Mouse (Mus musculus): ENCODE data around the gene Olfm2. TPM values are rescaled to one million over a fixed set of nuclear protein-coding genes. Genes with fewer than 3 reads are reported as not detected.
A peak's percentile ranks its signal among the peaks of the same experiment; 100 is the strongest.

Olfm2 gene
- total RNA-seq, 1 experiment: 2.2 TPM

DNA sequence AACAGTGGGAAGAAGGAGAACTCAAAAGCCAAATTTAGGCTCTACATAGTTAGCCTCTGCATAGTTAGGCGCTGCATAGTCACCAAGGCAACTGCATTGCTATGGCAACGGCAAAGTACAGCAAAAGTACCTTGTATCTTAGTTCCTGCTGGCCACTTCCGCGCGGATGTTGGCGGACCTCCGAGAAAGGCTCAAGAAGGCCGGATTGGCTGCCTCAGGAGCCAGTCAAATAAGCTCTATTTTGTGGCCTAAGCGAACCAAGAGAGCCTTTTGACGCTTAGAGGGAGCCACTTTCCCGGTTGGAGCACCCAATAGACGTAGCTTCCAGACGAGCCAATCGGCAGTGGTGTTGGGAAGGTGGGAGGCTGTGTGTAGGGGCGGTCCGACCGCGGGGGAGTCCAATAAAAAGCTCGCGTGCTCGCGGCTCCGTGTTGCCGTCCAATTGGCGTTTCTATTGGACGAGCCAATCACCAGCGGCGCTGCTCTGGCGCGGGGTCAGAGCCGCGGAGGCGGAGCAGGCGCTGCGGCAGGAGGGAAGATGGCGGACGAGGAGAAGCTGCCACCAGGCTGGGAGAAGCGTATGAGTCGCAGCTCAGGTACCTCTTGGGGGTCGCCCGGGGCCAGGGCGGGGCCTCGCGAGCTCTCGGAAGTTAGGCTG lies 94.4 kb downstream of the Olfm2 start, which contains the start of gene Pin1:
Pin1 (plus strand) TSS at position 494 of the 658 bp plus-strand sequence.
- Histone ChIP-seq H3K4me1 (ENCODE audit: control insufficient read depth in 2 of 2, insufficient read depth in 2 of 2, low read length in 2 of 2, poor library complexity in 1 of 2) (peaks cover 2 to 8% of the 10 kb centered on the region in 2 experiments; a peak in 2 of 4 replicates), H3K27ac (ENCODE audit: insufficient read depth, low read depth, low read length, poor library complexity, severe bottlenecking) (peak within 1 kb of the TSS; percentile 4; the same call in 1 of the 2 replicates), H3K9me3 (ENCODE audit: control insufficient read depth, insufficient read depth, low read depth, low read length) (no peaks in the 10 kb centered on the region), H3K36me3 (ENCODE audit: control insufficient read depth, insufficient read depth, low read length, poor library complexity, severe bottlenecking) (peaks cover 25% of the 10 kb centered on the region), H3K4me3 (ENCODE audit: insufficient read depth in 1 of 2, low read depth in 1 of 2, low read length in 2 of 2, poor library complexity in 1 of 2, severe bottlenecking in 1 of 2) (peak within 1 kb of the TSS; percentile 84 to 91), H3K9ac (ENCODE audit: insufficient read depth, low read depth, low read length, poor library complexity, severe bottlenecking) (peak within 1 kb of the TSS; percentile 98)
- in situ Hi-C loops (cut with MboI; ENCODE audit: low sequenced_read_pairs in 2 of 2, unreplicated experiment in 2 of 2): no loop called here
- TF ChIP-seq CHD2 (IDR thresholded peaks at IDR 0.05; ENCODE audit: low read depth, low read length) (peak; percentile 80), MAFK (IDR thresholded peaks at IDR 0.05; ENCODE audit: insufficient read depth, low read depth, low read length) (no peak)
- DNase-seq (ENCODE audit: low read depth, low spot score): peak; percentile 98

- H3K36me3 ChIP-seq (ENCODE audit: control insufficient read depth, insufficient read depth, low read length, poor library complexity, severe bottlenecking): peaks cover 2% of the 10 kb centered on the region; the same call in 1 of the 2 replicates
- no peak for DNase-seq (ENCODE audit: low read depth, low spot score)
- peak overlapping the region; percentile 85 to 98 for H3K4me3 ChIP-seq (ENCODE audit: insufficient read depth in 1 of 2, low read depth in 1 of 2, low read length in 2 of 2, poor library complexity in 1 of 2, severe bottlenecking in 1 of 2)
- TF ChIP-seq HCFC1 (IDR thresholded peaks at IDR 0.05; ENCODE audit: borderline replicate concordance, insufficient read depth, low read length): no peak
- no peak for TF ChIP-seq ZNF384 (IDR thresholded peaks at IDR 0.05; ENCODE audit: low read depth, low read length)
- TF ChIP-seq ZC3H11A (IDR thresholded peaks at IDR 0.05; ENCODE audit: borderline replicate concordance, low read depth, low read length): no peak
- TF ChIP-seq MAFK (IDR thresholded peaks at IDR 0.05; ENCODE audit: insufficient read depth, low read depth, low read length): no peak
- TF ChIP-seq CHD2 (IDR thresholded peaks at IDR 0.05; ENCODE audit: low read depth, low read length): no peak
- H3K4me1 ChIP-seq (ENCODE audit: control insufficient read depth in 2 of 2, insufficient read depth in 2 of 2, low read length in 2 of 2, poor library complexity in 1 of 2): peaks cover 3 to 4% of the 10 kb centered on the region in 2 experiments; a peak in 1 of 4 replicates
- in situ Hi-C loops (cut with MboI; ENCODE audit: low sequenced_read_pairs in 2 of 2, unreplicated experiment in 2 of 2): loop anchor here in 1 of 2 experiments (25.0 kb wide), 1 partner anchor 183 kb away; the partner anchor contains the start of gene Zfp26
- peak overlapping the region; percentile 83 for H3K9ac ChIP-seq (ENCODE audit: insufficient read depth, low read depth, low read length, poor library complexity, severe bottlenecking)
- H3K27ac ChIP-seq (ENCODE audit: insufficient read depth, low read depth, low read length, poor library complexity, severe bottlenecking): no peak overlapping the region
- no peaks in the 10 kb centered on the region for H3K9me3 ChIP-seq (ENCODE audit: control insufficient read depth, insufficient read depth, low read depth, low read length)
Measured at GRCm38 (mm10) chr9:20645121-20645520, 101.0 kb downstream of the Olfm2 start.

DNA sequence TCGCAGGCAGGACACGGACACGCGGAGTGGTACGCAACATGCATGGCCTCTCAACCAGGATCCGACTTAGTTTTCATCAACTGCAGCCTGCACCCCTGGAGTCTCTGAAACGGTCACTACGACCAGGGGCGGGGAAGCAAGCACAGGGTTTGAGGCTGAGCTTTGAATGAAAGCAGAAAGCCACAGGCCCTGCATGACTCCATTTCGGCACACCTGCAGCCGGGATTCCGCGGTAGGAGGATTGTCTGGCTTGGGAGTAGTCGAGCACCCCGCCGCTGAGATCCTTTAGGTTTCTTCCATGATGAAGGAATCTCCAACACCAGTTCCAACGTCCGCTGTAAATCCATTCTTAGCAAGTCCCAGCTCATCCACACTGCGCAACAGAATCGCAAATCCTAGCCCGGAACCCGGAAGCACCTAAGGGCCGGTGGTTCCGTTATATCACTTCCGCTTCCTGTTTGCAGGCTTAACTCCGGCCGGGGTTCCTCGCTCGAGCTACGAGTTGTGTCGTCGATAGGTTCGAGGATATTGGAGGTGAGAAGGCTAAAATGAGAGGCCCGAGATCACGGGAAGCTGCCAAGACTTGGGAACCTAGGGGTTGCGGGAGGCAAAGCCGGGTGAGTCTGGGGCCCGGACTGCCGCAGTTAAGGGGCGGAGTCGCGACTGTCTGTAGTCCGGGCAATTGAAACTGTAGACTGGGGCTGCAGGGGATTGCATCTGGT lies 101.6 kb downstream of the Olfm2 start, which contains the start of gene Fbxl12:
Fbxl12 (minus strand) TSS at position 408 of the 722 bp plus-strand sequence.
- peaks cover 3 to 4% of the 10 kb centered on the region in 2 experiments; a peak in 1 of 4 replicates for H3K4me1 ChIP-seq (ENCODE audit: control insufficient read depth in 2 of 2, insufficient read depth in 2 of 2, low read length in 2 of 2, poor library complexity in 1 of 2)
- H3K4me3 ChIP-seq (ENCODE audit: insufficient read depth in 1 of 2, low read depth in 1 of 2, low read length in 2 of 2, poor library complexity in 1 of 2, severe bottlenecking in 1 of 2): peak within 1 kb of the TSS; percentile 85 to 98
- H3K27ac ChIP-seq (ENCODE audit: insufficient read depth, low read depth, low read length, poor library complexity, severe bottlenecking): 0 out of 2 replicates have a peak within 1 kb of the TSS, but pooled peaks have one; percentile 30
- no peaks in the 10 kb centered on the region for H3K9me3 ChIP-seq (ENCODE audit: control insufficient read depth, insufficient read depth, low read depth, low read length)
- DNase-seq (ENCODE audit: low read depth, low spot score): peak; percentile 57
- H3K36me3 ChIP-seq (ENCODE audit: control insufficient read depth, insufficient read depth, low read length, poor library complexity, severe bottlenecking): peaks cover 2% of the 10 kb centered on the region; the same call in 1 of the 2 replicates
- peak within 1 kb of the TSS; percentile 83 for H3K9ac ChIP-seq (ENCODE audit: insufficient read depth, low read depth, low read length, poor library complexity, severe bottlenecking)
- in situ Hi-C loops (cut with MboI; ENCODE audit: low sequenced_read_pairs in 2 of 2, unreplicated experiment in 2 of 2): loop anchor here in 1 of 2 experiments (25.0 kb wide), 1 partner anchor 182 kb away; the partner anchor contains the start of gene Zfp26
- TF ChIP-seq MAFK (IDR thresholded peaks at IDR 0.05; ENCODE audit: insufficient read depth, low read depth, low read length): no peak
- TF ChIP-seq ZNF384 (IDR thresholded peaks at IDR 0.05; ENCODE audit: low read depth, low read length): no peak
- no peak for TF ChIP-seq ZC3H11A (IDR thresholded peaks at IDR 0.05; ENCODE audit: borderline replicate concordance, low read depth, low read length)
- peak; percentile 57; the same call in 1 of the 2 replicates for TF ChIP-seq HCFC1 (IDR thresholded peaks at IDR 0.05; ENCODE audit: borderline replicate concordance, insufficient read depth, low read length)

GRCm38 (mm10) chr9:20643781-20644180 lies 102.4 kb downstream of the Olfm2 start:
- Histone ChIP-seq H3K27ac (ENCODE audit: insufficient read depth, low read depth, low read length, poor library complexity, severe bottlenecking) (no peak overlapping the region), H3K4me3 (ENCODE audit: insufficient read depth in 1 of 2, low read depth in 1 of 2, low read length in 2 of 2, poor library complexity in 1 of 2, severe bottlenecking in 1 of 2) (peak overlapping the region; percentile 85 to 98), H3K9ac (ENCODE audit: insufficient read depth, low read depth, low read length, poor library complexity, severe bottlenecking) (peak overlapping the region; percentile 26), H3K36me3 (ENCODE audit: control insufficient read depth, insufficient read depth, low read length, poor library complexity, severe bottlenecking) (peaks cover 2% of the 10 kb centered on the region; the same call in 1 of the 2 replicates), H3K4me1 (ENCODE audit: control insufficient read depth in 2 of 2, insufficient read depth in 2 of 2, low read length in 2 of 2, poor library complexity in 1 of 2) (peaks cover 3 to 8% of the 10 kb centered on the region in 2 experiments; a peak in 1 of 4 replicates), H3K9me3 (ENCODE audit: control insufficient read depth, insufficient read depth, low read depth, low read length) (no peaks in the 10 kb centered on the region)
- TF ChIP-seq MAFK (IDR thresholded peaks at IDR 0.05; ENCODE audit: insufficient read depth, low read depth, low read length) (no peak), HCFC1 (IDR thresholded peaks at IDR 0.05; ENCODE audit: borderline replicate concordance, insufficient read depth, low read length) (no peak), CHD2 (IDR thresholded peaks at IDR 0.05; ENCODE audit: low read depth, low read length) (no peak)
- in situ Hi-C loops (cut with MboI; ENCODE audit: low sequenced_read_pairs in 2 of 2, unreplicated experiment in 2 of 2): loop anchor here in 1 of 2 experiments (25.0 kb wide), 1 partner anchor 181 kb away; the partner anchor contains the start of gene Zfp26
- DNase-seq (ENCODE audit: low read depth, low spot score): no peak

Measured in ES-E14 (cell line).